Mouse (Mus musculus): ENCODE data around the gene Prg4.

DNA sequence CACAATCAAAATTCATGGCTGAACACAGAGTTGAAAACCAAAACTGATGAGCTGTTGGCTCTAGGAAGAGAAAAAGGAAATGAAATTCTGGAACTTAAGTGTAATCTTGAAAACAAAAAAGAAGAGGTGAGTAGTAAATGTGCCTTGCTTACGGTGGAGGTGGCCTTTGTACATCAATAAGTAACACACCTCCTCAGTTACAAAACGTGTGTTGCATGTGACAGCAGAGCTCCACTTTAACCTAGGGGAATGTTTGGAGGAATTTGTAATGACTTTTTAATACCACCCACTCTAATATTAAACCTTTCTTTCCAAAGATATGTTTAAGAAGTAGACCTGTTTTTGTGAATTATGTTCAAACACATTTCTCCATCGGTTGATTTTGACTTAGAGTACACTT, 62.1 kb downstream of the Prg4 start:
- no peak for TF ChIP-seq TAL1 (IDR thresholded peaks at IDR 0.05; ENCODE audit: low read length)
- TF ChIP-seq GATA1 (IDR thresholded peaks at IDR 0.05; ENCODE audit: low read length): no peak

Data from erythroblast, embryonic 14.5 days (primary cell).